Mouse (Mus musculus) small intestine, adult 2 months (tissue): ENCODE data around the gene Mpp2.

ENCODE experiments used
- CTCF ChIP-seq: fragments of 200-500 bp; IDR thresholded peaks from 2 replicates; pipeline ENCODE4 v1.5.1; 2012; ENCODE audit warnings: low read depth, mild to moderate bottlenecking, control low read depth, inconsistent platforms, low read length, moderate library complexity, mixed read lengths; ENCODE audit not compliant: insufficient replicate concordance, insufficient read length; ENCODE audit errors: extremely low read depth
- POLR2A ChIP-seq: fragments of 200-500 bp; IDR thresholded peaks from 2 replicates; pipeline ENCODE4 v1.6.1; 2012; ENCODE audit warnings: low read depth, mild to moderate bottlenecking, control low read depth, inconsistent platforms, low read length, moderate library complexity

- TF ChIP-seq POLR2A, result no peak
- TF ChIP-seq CTCF, result no peak
These were observed 5.1 kb downstream of the Mpp2 start for GRCm38 (mm10) chr11:102083193-102083592.
